Mouse (Mus musculus): ENCODE measurements around the gene Zbtb4. TPM values are rescaled to one million over a fixed set of nuclear protein-coding genes. Genes with fewer than 3 reads are reported as not detected.

The Zbtb4 gene
- polyA plus RNA-seq, 1 experiment from 2014 or later, result 5.2 TPM

- peak; percentile 72 for ATAC-seq
- Histone ChIP-seq H3K36me3 (ENCODE audit: control insufficient read depth, insufficient read depth, low read length) (no peaks in the 10 kb centered on the region), H3K9ac (ENCODE audit: low read depth, low read length) (peak overlapping the region; percentile 69), H3K4me1 (ENCODE audit: control insufficient read depth, insufficient read depth, low read length) (peaks cover 48% of the 10 kb centered on the region), H3K4me3 (ENCODE audit: low read depth, low read length) (peak overlapping the region; percentile 54), H3K9me3 (replicated peaks; ENCODE audit: control insufficient read depth, low read length, poor library complexity, severe bottlenecking) (no peaks in the 10 kb centered on the region), H3K27ac (ENCODE audit: low read length) (peak overlapping the region; percentile 93), H3K4me2 (ENCODE audit: low read length) (peak overlapping the region; percentile 90), H3K27me3 (ENCODE audit: control insufficient read depth, insufficient read depth, low read depth, low read length) (peaks cover 13% of the 10 kb centered on the region)
- WGBS, result under 1% methylated on average over 36 of the region's 36 CpGs
These were observed 34.9 kb downstream of the Zbtb4 start for GRCm38 (mm10) chr11:69800392-69801197.

- Histone ChIP-seq H3K4me2 (ENCODE audit: low read length) (peak within 1 kb of the TSS; percentile 90), H3K27me3 (ENCODE audit: control insufficient read depth, insufficient read depth, low read depth, low read length) (peaks cover 14% of the 10 kb centered on the region), H3K9ac (ENCODE audit: low read depth, low read length) (peak within 1 kb of the TSS; percentile 69), H3K4me1 (ENCODE audit: control insufficient read depth, insufficient read depth, low read length) (peaks cover 48% of the 10 kb centered on the region), H3K4me3 (ENCODE audit: low read depth, low read length) (peak within 1 kb of the TSS; percentile 54), H3K36me3 (ENCODE audit: control insufficient read depth, insufficient read depth, low read length) (no peaks in the 10 kb centered on the region), H3K9me3 (replicated peaks; ENCODE audit: control insufficient read depth, low read length, poor library complexity, severe bottlenecking) (no peaks in the 10 kb centered on the region), H3K27ac (ENCODE audit: low read length) (peak within 1 kb of the TSS; percentile 93)
- WGBS, result 0% methylated on average over 33 of the region's 33 CpGs
- no peak for ATAC-seq
These were observed 35.8 kb downstream of the Zbtb4 start, which contains the start of gene Fgf11 for GRCm38 (mm10) chr11:69801379-69801977. TSS of gene Fgf11 (minus strand) at chr11:69801857.

GRCm38 (mm10) chr11:69802648-69803105, 37.0 kb downstream of the Zbtb4 start:
- H3K9ac ChIP-seq (ENCODE audit: low read depth, low read length), result peak overlapping the region; percentile 69
- peak; percentile 18; the same call in 1 of the 2 replicates for ATAC-seq
- H3K27me3 ChIP-seq (ENCODE audit: control insufficient read depth, insufficient read depth, low read depth, low read length), result peaks cover 16% of the 10 kb centered on the region
- peak overlapping the region; percentile 90 for H3K4me2 ChIP-seq (ENCODE audit: low read length)
- H3K36me3 ChIP-seq (ENCODE audit: control insufficient read depth, insufficient read depth, low read length), result no peaks in the 10 kb centered on the region
- WGBS, result under 1% methylated on average over 33 of the region's 33 CpGs
- H3K27ac ChIP-seq (ENCODE audit: low read length), result peak overlapping the region; percentile 72
- peaks cover 48% of the 10 kb centered on the region for H3K4me1 ChIP-seq (ENCODE audit: control insufficient read depth, insufficient read depth, low read length)
- no peaks in the 10 kb centered on the region for H3K9me3 ChIP-seq (replicated peaks; ENCODE audit: control insufficient read depth, low read length, poor library complexity, severe bottlenecking)
- H3K4me3 ChIP-seq (ENCODE audit: low read depth, low read length), result peak overlapping the region; percentile 54

DNA sequence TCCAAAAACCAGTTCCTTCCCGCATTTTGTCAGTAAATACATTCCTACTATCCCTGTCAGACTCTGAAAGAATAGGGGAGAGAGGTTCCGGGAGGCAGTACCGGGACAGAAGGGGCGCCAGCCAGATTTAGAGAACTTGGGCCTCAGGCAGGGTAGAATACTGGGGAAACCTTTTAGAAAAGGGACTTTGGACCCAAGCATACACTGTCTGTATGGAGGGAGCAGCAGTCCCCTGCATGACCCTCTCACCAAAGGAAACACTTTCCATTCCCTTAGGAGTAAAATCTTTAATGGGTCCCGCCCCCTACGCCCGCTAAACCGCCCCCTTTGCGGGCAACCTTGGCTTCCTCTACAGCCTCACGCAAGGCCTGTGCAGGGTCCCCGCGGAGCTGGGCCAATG, 37.6 kb downstream of the Zbtb4 start:
- peak overlapping the region; percentile 69 for H3K9ac ChIP-seq (ENCODE audit: low read depth, low read length)
- H3K4me2 ChIP-seq (ENCODE audit: low read length), result peak overlapping the region; percentile 90
- H3K9me3 ChIP-seq (replicated peaks; ENCODE audit: control insufficient read depth, low read length, poor library complexity, severe bottlenecking), result no peaks in the 10 kb centered on the region
- H3K27ac ChIP-seq (ENCODE audit: low read length), result peak overlapping the region; percentile 45
- peak; percentile 2; the same call in 1 of the 2 replicates for ATAC-seq
- H3K4me1 ChIP-seq (ENCODE audit: control insufficient read depth, insufficient read depth, low read length), result peaks cover 48% of the 10 kb centered on the region
- H3K36me3 ChIP-seq (ENCODE audit: control insufficient read depth, insufficient read depth, low read length), result no peaks in the 10 kb centered on the region
- 1% methylated on average over 12 of the region's 12 CpGs for WGBS
- peaks cover 16% of the 10 kb centered on the region for H3K27me3 ChIP-seq (ENCODE audit: control insufficient read depth, insufficient read depth, low read depth, low read length)
- peak overlapping the region; percentile 54 for H3K4me3 ChIP-seq (ENCODE audit: low read depth, low read length)

- Histone ChIP-seq H3K9me3 (replicated peaks; ENCODE audit: control insufficient read depth, low read length, poor library complexity, severe bottlenecking) (no peaks in the 10 kb centered on the region), H3K9ac (ENCODE audit: low read depth, low read length) (peak overlapping the region; percentile 64), H3K27me3 (ENCODE audit: control insufficient read depth, insufficient read depth, low read depth, low read length) (peaks cover 16% of the 10 kb centered on the region), H3K36me3 (ENCODE audit: control insufficient read depth, insufficient read depth, low read length) (no peaks in the 10 kb centered on the region), H3K4me2 (ENCODE audit: low read length) (peak overlapping the region; percentile 90), H3K27ac (ENCODE audit: low read length) (peak overlapping the region; percentile 45), H3K4me1 (ENCODE audit: control insufficient read depth, insufficient read depth, low read length) (peaks cover 48% of the 10 kb centered on the region), H3K4me3 (ENCODE audit: low read depth, low read length) (peak overlapping the region; percentile 54)
- under 1% methylated on average over 60 of the region's 60 CpGs for WGBS
- ATAC-seq, result peak; percentile 29; the same call in 1 of the 2 replicates
These were observed 38.3 kb downstream of the Zbtb4 start for GRCm38 (mm10) chr11:69803786-69804651.

- Histone ChIP-seq H3K27ac (ENCODE audit: low read length) (no peak overlapping the region), H3K4me3 (ENCODE audit: low read depth, low read length) (0 out of 2 replicates have a peak overlapping the region, but pooled peaks have one; percentile 1), H3K4me1 (ENCODE audit: control insufficient read depth, insufficient read depth, low read length) (peaks cover 43% of the 10 kb centered on the region), H3K27me3 (ENCODE audit: control insufficient read depth, insufficient read depth, low read depth, low read length) (peaks cover 16% of the 10 kb centered on the region), H3K9me3 (replicated peaks; ENCODE audit: control insufficient read depth, low read length, poor library complexity, severe bottlenecking) (no peaks in the 10 kb centered on the region), H3K36me3 (ENCODE audit: control insufficient read depth, insufficient read depth, low read length) (no peaks in the 10 kb centered on the region), H3K9ac (ENCODE audit: low read depth, low read length) (peak overlapping the region; percentile 35; the same call in 1 of the 2 replicates), H3K4me2 (ENCODE audit: low read length) (peak overlapping the region; percentile 90)
- no peak for ATAC-seq
- 5% methylated on average over 12 of the region's 12 CpGs for WGBS
These were observed 38.9 kb downstream of the Zbtb4 start for GRCm38 (mm10) chr11:69804652-69804940.

DNA sequence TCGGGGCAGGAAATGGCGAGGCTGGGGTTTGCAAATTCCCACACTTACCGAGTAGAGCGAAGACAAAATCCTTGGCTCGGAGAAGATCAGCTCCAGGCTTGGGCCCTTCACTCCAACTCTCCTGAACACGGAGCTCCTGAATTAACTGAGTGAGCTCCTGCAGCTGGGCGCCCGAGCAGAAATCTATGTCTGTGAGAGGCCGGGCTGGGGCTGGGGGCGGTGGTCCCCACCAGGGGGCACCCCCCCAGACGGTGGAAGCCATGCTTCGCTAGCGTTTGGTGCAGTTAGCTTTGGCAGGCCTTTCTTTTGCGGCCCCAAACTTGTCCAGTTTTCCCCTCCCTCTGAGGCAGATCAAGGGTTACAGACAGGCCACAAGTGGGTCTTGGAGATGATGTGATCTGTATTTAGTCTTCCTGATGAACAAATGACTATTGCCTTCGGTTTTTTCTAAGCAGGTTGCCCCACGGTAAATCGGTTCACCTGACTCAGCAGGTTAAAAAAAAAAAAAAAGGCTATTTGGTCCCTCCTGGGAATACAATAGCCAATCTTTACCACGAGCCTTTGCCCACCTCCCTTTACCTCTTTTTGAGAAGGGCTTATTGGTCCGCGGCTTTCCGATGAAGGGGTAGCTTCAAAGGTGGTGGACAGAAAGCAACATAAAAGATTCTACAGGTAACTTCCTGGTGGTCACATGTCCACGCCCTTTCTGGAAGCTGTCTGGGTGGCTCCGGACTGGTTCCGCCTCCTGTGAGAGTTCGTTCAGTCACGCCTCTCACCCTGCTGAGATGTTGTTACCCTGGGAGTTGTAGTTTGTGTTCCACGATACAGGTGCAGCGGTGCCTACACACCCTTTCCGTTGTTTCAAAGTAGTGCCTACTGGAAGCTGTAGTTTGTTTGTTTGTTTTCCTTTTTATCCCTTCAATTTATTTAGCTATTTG, 39.5 kb downstream of the Zbtb4 start, which contains the start of gene Tmem102:
Tmem102 (minus strand) TSS at position 653 of the 938 bp plus-strand sequence.
- 8% methylated on average over 29 of the region's 29 CpGs for WGBS
- no peak for ATAC-seq
- no peaks in the 10 kb centered on the region for H3K9me3 ChIP-seq (replicated peaks; ENCODE audit: control insufficient read depth, low read length, poor library complexity, severe bottlenecking)
- H3K4me3 ChIP-seq (ENCODE audit: low read depth, low read length), result 0 out of 2 replicates have a peak within 1 kb of the TSS, but pooled peaks have one; percentile 1
- no peaks in the 10 kb centered on the region for H3K36me3 ChIP-seq (ENCODE audit: control insufficient read depth, insufficient read depth, low read length)
- peaks cover 16% of the 10 kb centered on the region for H3K27me3 ChIP-seq (ENCODE audit: control insufficient read depth, insufficient read depth, low read depth, low read length)
- H3K4me2 ChIP-seq (ENCODE audit: low read length), result peak within 1 kb of the TSS; percentile 90
- H3K27ac ChIP-seq (ENCODE audit: low read length), result no peak within 1 kb of the TSS
- peaks cover 38% of the 10 kb centered on the region for H3K4me1 ChIP-seq (ENCODE audit: control insufficient read depth, insufficient read depth, low read length)
- H3K9ac ChIP-seq (ENCODE audit: low read depth, low read length), result peak within 1 kb of the TSS; percentile 35; the same call in 1 of the 2 replicates

DNA sequence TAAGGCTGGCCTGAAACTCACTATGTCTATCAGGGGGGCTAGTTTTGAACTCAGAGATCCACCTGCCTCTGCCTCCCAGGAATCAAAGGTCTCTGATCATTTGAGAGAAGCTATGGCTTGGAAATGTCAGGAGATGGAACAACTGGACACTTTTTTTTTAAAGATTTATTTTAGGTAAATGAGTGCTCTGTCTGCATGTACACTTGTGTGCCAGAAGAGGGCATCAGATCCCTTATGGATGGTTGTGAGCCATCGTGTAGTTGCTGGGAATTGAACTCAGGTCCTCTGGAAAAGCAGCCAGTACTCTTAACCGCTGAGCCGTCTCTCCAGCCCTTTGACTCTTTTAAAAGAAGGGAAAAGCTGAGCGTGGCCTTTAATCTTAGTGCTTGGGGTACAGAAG, 40.7 kb downstream of the Zbtb4 start:
- Histone ChIP-seq H3K4me3 (ENCODE audit: low read depth, low read length) (no peak overlapping the region), H3K36me3 (ENCODE audit: control insufficient read depth, insufficient read depth, low read length) (no peaks in the 10 kb centered on the region), H3K4me2 (ENCODE audit: low read length) (no peak overlapping the region), H3K4me1 (ENCODE audit: control insufficient read depth, insufficient read depth, low read length) (peaks cover 36% of the 10 kb centered on the region), H3K9me3 (replicated peaks; ENCODE audit: control insufficient read depth, low read length, poor library complexity, severe bottlenecking) (no peaks in the 10 kb centered on the region), H3K27ac (ENCODE audit: low read length) (no peak overlapping the region), H3K27me3 (ENCODE audit: control insufficient read depth, insufficient read depth, low read depth, low read length) (peaks cover 16% of the 10 kb centered on the region), H3K9ac (ENCODE audit: low read depth, low read length) (no peak overlapping the region)
- 86% methylated on average over 4 of the region's 4 CpGs for WGBS
- no peak for ATAC-seq
